ENCODE assay signal across 8 mouse cellular contexts in genomic region chr10:42501775-42502348, GRCm38 (mm10). TPM values are rescaled to one million over a fixed set of nuclear protein-coding genes. Genes with fewer than 3 reads are reported as not detected.
DNase-seq lines count a peak whose midpoint lies in the region; ATAC-seq and TF ChIP-seq lines count a peak whose summit lies in the region.

Gene Snx3 (plus strand): TSS chr10:42502030.

- no peaks in the 10 kb centered on the region for H3K9me3 ChIP-seq in embryonic facial prominence, embryonic 15.5 days (replicated peaks)
- H3K9me3 ChIP-seq in kidney, embryonic 14.5 days (ENCODE audit: control insufficient read depth, low read length), result no peaks in the 10 kb centered on the region
- no peaks in the 10 kb centered on the region for H3K9me3 ChIP-seq in limb, embryonic 15.5 days

- no peaks in the 10 kb centered on the region for H3K27me3 ChIP-seq in embryonic facial prominence, embryonic 15.5 days
- no peaks in the 10 kb centered on the region for H3K27me3 ChIP-seq in kidney, embryonic 14.5 days (ENCODE audit: control insufficient read depth, insufficient read depth, low read length)
- no peaks in the 10 kb centered on the region for H3K27me3 ChIP-seq in limb, embryonic 15.5 days

- DNase-seq in 416B (ENCODE audit: low read depth), result peak; percentile 98
- DNase-seq in heart, adult 9 months (ENCODE audit: low spot score in 2 of 2), result peak; percentile 98
- DNase-seq in monocyte, adult 2 months (ENCODE audit: low read depth in 1 of 2, low spot score in 2 of 2), result peak; percentile 96 to 97
- DNase-seq in spleen, postnatal 4 days (ENCODE audit: low spot score in 2 of 2), result peak; percentile 97 to 98

- under 1% methylated on average over 68 of the region's 68 CpGs for WGBS in bone marrow, adult 2 months
- under 1% methylated on average over 68 of the region's 68 CpGs for WGBS in embryonic facial prominence, embryonic 15.5 days
- WGBS in kidney, embryonic 14.5 days, result under 1% methylated on average over 68 of the region's 68 CpGs
- under 1% methylated on average over 68 of the region's 68 CpGs for WGBS in limb, embryonic 15.5 days

- peak; percentile 90 for TF ChIP-seq POLR2A in bone marrow, adult 2 months (IDR thresholded peaks at IDR 0.05; ENCODE audit: borderline replicate concordance, control insufficient read depth, low read depth, low read length)

- H3K4me1 ChIP-seq in bone marrow, adult 2 months (ENCODE audit: control insufficient read depth, insufficient read depth, low read length), result peaks cover 1% of the 10 kb centered on the region; the same call in 1 of the 2 replicates
- 0 out of 2 replicates have a peak, but pooled peaks cover 5% of the 10 kb centered on the region for H3K4me1 ChIP-seq in embryonic facial prominence, embryonic 15.5 days
- H3K4me1 ChIP-seq in kidney, embryonic 14.5 days (ENCODE audit: control insufficient read depth, insufficient read depth, low read length), result 0 out of 2 replicates have a peak, but pooled peaks cover 5% of the 10 kb centered on the region
- 0 out of 2 replicates have a peak, but pooled peaks cover 5% of the 10 kb centered on the region for H3K4me1 ChIP-seq in limb, embryonic 15.5 days

- peak within 1 kb of the TSS; percentile 68 for H3K4me2 ChIP-seq in embryonic facial prominence, embryonic 15.5 days (replicated peaks)
- peak within 1 kb of the TSS; percentile 72 for H3K4me2 ChIP-seq in kidney, embryonic 14.5 days (replicated peaks; ENCODE audit: low read depth, low read length)
- H3K4me2 ChIP-seq in limb, embryonic 15.5 days, result peak within 1 kb of the TSS; percentile 69

- ATAC-seq in embryonic facial prominence, embryonic 15.5 days (ENCODE audit: insufficient number of reproducible peaks, low FRiP score, low TSS enrichment, low read depth), result peak; percentile 99
- peak; percentile 97 for ATAC-seq in kidney, embryonic 14.5 days (ENCODE audit: low FRiP score, low TSS enrichment)
- ATAC-seq in limb, embryonic 15.5 days (ENCODE audit: insufficient number of reproducible peaks, low FRiP score, low TSS enrichment, low read depth), result peak; percentile 98

- peak within 1 kb of the TSS; percentile 96 for H3K9ac ChIP-seq in embryonic facial prominence, embryonic 15.5 days
- peak within 1 kb of the TSS; percentile 89 for H3K9ac ChIP-seq in kidney, embryonic 14.5 days (ENCODE audit: low read depth, low read length)
- peak within 1 kb of the TSS; percentile 93 for H3K9ac ChIP-seq in limb, embryonic 15.5 days

- H3K36me3 ChIP-seq in embryonic facial prominence, embryonic 15.5 days, result no peaks in the 10 kb centered on the region
- no peaks in the 10 kb centered on the region for H3K36me3 ChIP-seq in kidney, embryonic 14.5 days (ENCODE audit: control insufficient read depth, insufficient read depth, low read length)
- H3K36me3 ChIP-seq in limb, embryonic 15.5 days, result no peaks in the 10 kb centered on the region

- no peak for TF ChIP-seq CTCF in bone marrow, adult 2 months (IDR thresholded peaks at IDR 0.05; ENCODE audit: control insufficient read depth, insufficient read depth, low read length)

- H3K4me3 ChIP-seq in bone marrow, adult 2 months (replicated peaks; ENCODE audit: control insufficient read depth, low read depth, low read length), result peak within 1 kb of the TSS; percentile 85
- peak within 1 kb of the TSS; percentile 95 for H3K4me3 ChIP-seq in embryonic facial prominence, embryonic 15.5 days (replicated peaks)
- H3K4me3 ChIP-seq in kidney, embryonic 14.5 days (ENCODE audit: low read length), result peak within 1 kb of the TSS; percentile 86
- peak within 1 kb of the TSS; percentile 94 for H3K4me3 ChIP-seq in limb, embryonic 15.5 days

- H3K27ac ChIP-seq in bone marrow, adult 2 months (ENCODE audit: control insufficient read depth, insufficient read depth, low read depth, low read length, poor library complexity), result peak within 1 kb of the TSS; percentile 97
- H3K27ac ChIP-seq in embryonic facial prominence, embryonic 15.5 days (replicated peaks), result peak within 1 kb of the TSS; percentile 99
- peak within 1 kb of the TSS; percentile 95 for H3K27ac ChIP-seq in kidney, embryonic 14.5 days (ENCODE audit: low read depth, low read length)
- H3K27ac ChIP-seq in limb, embryonic 15.5 days, result peak within 1 kb of the TSS; percentile 99

RNA-seq across cellular contexts. Expression of gene Snx3, which starts in this region (rescaled TPM):
- polyA plus RNA-seq in bone marrow, adult 2 months (2011; ENCODE audit: insufficient read depth, insufficient read length, low replicate concordance, missing spikeins), result 54.6 and 93.1 TPM in 2 replicates
- 324 and 336 TPM in 2 replicates for polyA plus RNA-seq in embryonic facial prominence, embryonic 15.5 days (2015; fragmentation: Nextera tagmentation; extraction: Ambion mirVana)
- polyA plus RNA-seq in kidney, embryonic 14.5 days (2014; fragmentation: Nextera tagmentation; extraction: Ambion mirVana), result 278 and 302 TPM in 2 replicates
- polyA plus RNA-seq in limb, embryonic 15.5 days (2015; fragmentation: Nextera tagmentation; extraction: Ambion mirVana), result 331 and 359 TPM in 2 replicates

Comparison
In these comparisons a context has a peak if more than half of its experiments do, and no peak if none do; other contexts are left out.
1. Peak in every context shown above with its lines: DNase-seq, ATAC-seq, H3K4me3 ChIP-seq and H3K27ac ChIP-seq.